Mouse (Mus musculus): Measurements from ENCODE around the gene Umodl1. TPM values are rescaled to one million over a fixed set of nuclear protein-coding genes. Genes with fewer than 3 reads are reported as not detected.

Umodl1 gene
- total and polyA plus RNA-seq, 3 experiments: not detected

DNA sequence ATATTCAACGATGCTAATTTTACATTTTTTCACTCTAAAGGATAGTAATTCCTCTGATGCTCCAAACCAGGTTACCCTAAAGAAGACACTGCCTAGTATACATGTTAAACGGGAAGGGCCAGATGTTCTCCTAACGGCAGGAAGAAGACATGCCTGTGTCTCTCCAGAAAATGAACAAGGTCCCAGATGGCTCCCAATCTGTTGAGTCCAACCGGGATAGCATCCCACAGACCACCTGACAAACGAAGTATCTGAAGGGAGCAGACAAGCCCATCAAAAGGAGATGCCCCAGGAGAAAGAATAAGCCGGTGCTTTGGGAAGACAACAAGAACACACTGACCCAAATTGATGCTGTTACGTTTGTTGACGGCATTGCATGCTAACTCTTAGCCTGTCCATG, 2.8 kb upstream of the Umodl1 start:
- no peak for DNase-seq (ENCODE audit: low read depth, low spot score)
- no peak overlapping the region for H3K4me3 ChIP-seq (ENCODE audit: control insufficient read depth in 1 of 2, insufficient read depth in 1 of 2, low read depth in 2 of 2, low read length in 2 of 2)
- H3K79me2 ChIP-seq (ENCODE audit: control insufficient read depth, insufficient read depth, low read length, poor library complexity): no peaks in the 10 kb centered on the region
- no peaks in the 10 kb centered on the region for H3K9me3 ChIP-seq (replicated peaks; ENCODE audit: insufficient read depth, low read length)
- H3K4me1 ChIP-seq (ENCODE audit: control insufficient read depth in 1 of 2, insufficient read depth in 2 of 2, low read length in 2 of 2): no peaks in the 10 kb centered on the region
- TF ChIP-seq ELF1 (IDR thresholded peaks at IDR 0.05; ENCODE audit: low read depth, low read length) (no peak), MXI1 (IDR thresholded peaks at IDR 0.05; ENCODE audit: low read depth, low read length) (no peak), ZMIZ1 (IDR thresholded peaks at IDR 0.05; ENCODE audit: low read depth, low read length) (no peak), GABPA (IDR thresholded peaks at IDR 0.05; ENCODE audit: low read depth, low read length) (no peak), MEF2A (IDR thresholded peaks at IDR 0.05; ENCODE audit: extremely low read depth, insufficient replicate concordance, low read depth, low read length, poor library complexity, severe bottlenecking) (no peak)
- H3K27me3 ChIP-seq (ENCODE audit: control insufficient read depth in 1 of 2, insufficient read depth in 2 of 2, low read length in 2 of 2): no peaks in the 10 kb centered on the region
- H3K27ac ChIP-seq (ENCODE audit: control insufficient read depth, low read depth, low read length): no peak overlapping the region
- no peak overlapping the region for H3K9ac ChIP-seq (ENCODE audit: control insufficient read depth, low read depth, low read length, poor library complexity, severe bottlenecking)
- H3K36me3 ChIP-seq (ENCODE audit: control insufficient read depth in 1 of 2, insufficient read depth in 2 of 2, low read length in 2 of 2): no peaks in the 10 kb centered on the region

DNA sequence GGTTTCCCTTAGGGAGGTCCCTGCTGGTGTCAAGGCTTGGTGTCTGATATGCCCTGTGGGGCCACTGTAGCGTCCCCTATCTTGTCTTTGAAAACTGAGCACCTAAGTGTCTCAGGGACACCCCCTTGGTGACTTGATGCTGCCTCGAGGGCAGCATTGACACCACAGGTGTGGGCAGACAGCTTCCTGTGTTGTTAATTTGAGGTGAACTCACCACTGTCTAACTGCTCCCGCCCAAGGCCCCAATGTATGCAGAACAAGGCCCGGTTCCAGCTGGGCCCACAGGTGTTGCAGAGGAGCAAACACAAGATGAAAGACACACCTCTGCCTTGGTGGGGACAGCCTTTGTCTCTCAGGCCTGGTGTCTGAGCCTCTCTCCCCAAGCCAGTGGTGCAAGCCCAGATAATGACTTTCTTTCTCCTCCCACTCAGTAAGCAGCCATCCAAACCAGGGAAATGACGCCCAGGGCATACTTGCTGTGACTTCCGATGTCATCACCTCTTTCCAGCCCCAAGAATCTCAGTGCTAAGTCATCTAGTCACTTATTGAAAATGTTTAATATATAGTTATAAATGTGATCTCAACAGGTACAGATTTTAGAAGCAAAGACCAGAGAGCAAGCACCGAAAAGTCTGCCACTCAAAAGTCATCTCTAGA, 7.6 kb downstream of the Umodl1 start:
- Histone ChIP-seq H3K27ac (ENCODE audit: control insufficient read depth, low read depth, low read length) (no peak overlapping the region), H3K9me3 (replicated peaks; ENCODE audit: insufficient read depth, low read length) (no peaks in the 10 kb centered on the region), H3K27me3 (ENCODE audit: control insufficient read depth in 1 of 2, insufficient read depth in 2 of 2, low read length in 2 of 2) (peaks cover 0 to 2% of the 10 kb centered on the region in 2 experiments; a peak in 1 of 4 replicates), H3K79me2 (ENCODE audit: control insufficient read depth, insufficient read depth, low read length, poor library complexity) (no peaks in the 10 kb centered on the region), H3K9ac (ENCODE audit: control insufficient read depth, low read depth, low read length, poor library complexity, severe bottlenecking) (no peak overlapping the region), H3K4me1 (ENCODE audit: control insufficient read depth in 1 of 2, insufficient read depth in 2 of 2, low read length in 2 of 2) (no peaks in the 10 kb centered on the region), H3K36me3 (ENCODE audit: control insufficient read depth in 1 of 2, insufficient read depth in 2 of 2, low read length in 2 of 2) (no peaks in the 10 kb centered on the region), H3K4me3 (ENCODE audit: control insufficient read depth in 1 of 2, insufficient read depth in 1 of 2, low read depth in 2 of 2, low read length in 2 of 2) (no peak overlapping the region)
- no peak for DNase-seq (ENCODE audit: low read depth, low spot score)
- TF ChIP-seq USF1 (IDR thresholded peaks at IDR 0.05; ENCODE audit: low read depth, low read length) (no peak), E2F4 (IDR thresholded peaks at IDR 0.05; ENCODE audit: borderline replicate concordance, low read depth, low read length) (no peak), POLR2AphosphoS2 (IDR thresholded peaks at IDR 0.05; ENCODE audit: low read length) (no peak), KAT2A (conservative IDR thresholded peaks at IDR 0.05; ENCODE audit: low read depth, low read length) (no peak), NELFE (IDR thresholded peaks at IDR 0.05; ENCODE audit: low read depth, low read length) (no peak), MXI1 (IDR thresholded peaks at IDR 0.05; ENCODE audit: low read depth, low read length) (no peak), MYB (IDR thresholded peaks at IDR 0.05; ENCODE audit: low read depth, low read length) (no peak), CHD2 (IDR thresholded peaks at IDR 0.05; ENCODE audit: low read length) (no peak), GABPA (IDR thresholded peaks at IDR 0.05; ENCODE audit: low read depth, low read length) (no peak)

DNA sequence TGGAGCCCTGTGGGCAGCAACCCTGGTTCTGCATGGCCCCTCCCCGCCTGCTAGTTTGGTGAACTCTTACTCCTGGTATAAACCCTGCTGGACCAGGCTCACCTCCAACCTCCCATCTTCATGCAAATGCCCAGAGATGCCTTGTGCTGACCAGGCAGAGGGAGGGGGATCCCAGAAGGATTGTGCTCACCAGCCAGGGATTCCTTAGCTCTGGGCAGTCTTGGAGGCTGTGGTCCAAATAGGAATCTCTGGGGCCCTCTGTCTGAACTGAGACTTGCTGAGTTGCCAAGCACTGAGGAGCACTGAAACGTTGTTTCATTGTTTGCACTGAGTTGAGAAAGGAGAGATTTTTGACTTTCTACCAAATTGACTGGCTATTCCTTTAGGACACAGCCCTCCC, 8.4 kb downstream of the Umodl1 start:
- no peaks in the 10 kb centered on the region for H3K9me3 ChIP-seq (replicated peaks; ENCODE audit: insufficient read depth, low read length)
- no peaks in the 10 kb centered on the region for H3K36me3 ChIP-seq (ENCODE audit: control insufficient read depth in 1 of 2, insufficient read depth in 2 of 2, low read length in 2 of 2)
- H3K9ac ChIP-seq (ENCODE audit: control insufficient read depth, low read depth, low read length, poor library complexity, severe bottlenecking): no peak overlapping the region

More for the DNA sequence above, 8.4 kb downstream of the Umodl1 start:
- DNase-seq (ENCODE audit: low read depth, low spot score): no peak
- H3K79me2 ChIP-seq (ENCODE audit: control insufficient read depth, insufficient read depth, low read length, poor library complexity): no peaks in the 10 kb centered on the region
- no peak overlapping the region for H3K27ac ChIP-seq (ENCODE audit: control insufficient read depth, low read depth, low read length)
- no peak for TF ChIP-seq BHLHE40 (IDR thresholded peaks at IDR 0.05; ENCODE audit: borderline replicate concordance, low read depth, low read length)
- TF ChIP-seq MAZ (IDR thresholded peaks at IDR 0.05; ENCODE audit: low read depth, low read length): no peak
- no peak for TF ChIP-seq POLR2AphosphoS2 (IDR thresholded peaks at IDR 0.05; ENCODE audit: low read length)
- TF ChIP-seq CHD1 (IDR thresholded peaks at IDR 0.05; ENCODE audit: low read depth, low read length): no peak
- TF ChIP-seq TBP (IDR thresholded peaks at IDR 0.05; ENCODE audit: low read depth, low read length): no peak
- TF ChIP-seq POLR2AphosphoS5 (IDR thresholded peaks at IDR 0.05; ENCODE audit: borderline replicate concordance, low read depth, low read length): no peak
- no peak for TF ChIP-seq GABPA (IDR thresholded peaks at IDR 0.05; ENCODE audit: low read depth, low read length)
- no peak for TF ChIP-seq RCOR1 (IDR thresholded peaks at IDR 0.05; ENCODE audit: low read depth, low read length)
- TF ChIP-seq ZMIZ1 (IDR thresholded peaks at IDR 0.05; ENCODE audit: low read depth, low read length): no peak
- no peak for TF ChIP-seq MXI1 (IDR thresholded peaks at IDR 0.05; ENCODE audit: low read depth, low read length)
- no peak for TF ChIP-seq TCF12 (IDR thresholded peaks at IDR 0.05; ENCODE audit: low read depth, low read length)
- TF ChIP-seq USF1 (IDR thresholded peaks at IDR 0.05; ENCODE audit: low read depth, low read length): no peak
- no peak for TF ChIP-seq E2F4 (IDR thresholded peaks at IDR 0.05; ENCODE audit: borderline replicate concordance, low read depth, low read length)
- no peak for TF ChIP-seq MEF2A (IDR thresholded peaks at IDR 0.05; ENCODE audit: extremely low read depth, insufficient replicate concordance, low read depth, low read length, poor library complexity, severe bottlenecking)
- TF ChIP-seq CTCF (IDR thresholded peaks at IDR 0.05 in 2 of 3, conservative IDR thresholded peaks at IDR 0.05 in 1 of 3; ENCODE audit: control insufficient read depth in 1 of 3, insufficient read depth in 1 of 3, low read depth in 2 of 3, low read length in 3 of 3, poor library complexity in 1 of 3, severe bottlenecking in 1 of 3): no peak
- no peak for TF ChIP-seq UBTF (IDR thresholded peaks at IDR 0.05; ENCODE audit: borderline replicate concordance, insufficient read depth, low read depth, low read length)
- no peak for TF ChIP-seq SMC3 (IDR thresholded peaks at IDR 0.05; ENCODE audit: low read depth, low read length)
- no peak for TF ChIP-seq HCFC1 (IDR thresholded peaks at IDR 0.05; ENCODE audit: low read depth, low read length)
- TF ChIP-seq MAX (IDR thresholded peaks at IDR 0.05; ENCODE audit: low read length): no peak
- H3K27me3 ChIP-seq (ENCODE audit: control insufficient read depth in 1 of 2, insufficient read depth in 2 of 2, low read length in 2 of 2): peaks cover 0 to 2% of the 10 kb centered on the region in 2 experiments; a peak in 1 of 4 replicates
- H3K4me3 ChIP-seq (ENCODE audit: control insufficient read depth in 1 of 2, insufficient read depth in 1 of 2, low read depth in 2 of 2, low read length in 2 of 2): no peak overlapping the region
- H3K4me1 ChIP-seq (ENCODE audit: control insufficient read depth in 1 of 2, insufficient read depth in 2 of 2, low read length in 2 of 2): no peaks in the 10 kb centered on the region

Data from MEL (cell line).